ENCODE assay signal across 20 mouse cellular contexts in the genomic region with DNA sequence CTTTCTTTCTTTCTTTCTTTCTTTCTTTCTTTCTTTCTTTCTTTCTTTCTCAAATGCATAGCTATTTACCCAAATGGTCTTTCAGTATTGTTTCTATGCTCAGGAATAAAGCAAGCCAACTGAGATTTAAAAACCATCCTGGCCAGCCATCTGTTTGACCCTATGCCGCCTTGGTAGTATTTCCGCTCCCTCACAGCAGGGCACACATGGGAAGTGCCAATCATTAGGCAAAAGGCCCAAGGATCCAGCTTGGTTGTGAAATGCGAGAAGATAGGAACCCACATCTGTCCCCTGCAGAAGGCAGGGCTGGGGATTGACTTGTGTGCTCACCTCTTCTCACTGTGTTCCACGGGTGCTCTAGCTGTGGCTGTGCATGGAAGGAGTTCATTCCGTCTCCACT.
DNase-seq lines count a peak whose midpoint lies in the region; ATAC-seq and TF ChIP-seq lines count a peak whose summit lies in the region.
"Had no signal": no experiment of that assay in that cellular context is flagged by ENCODE, and none has a peak within 500 bp of the region (broad histone marks: within the 10 kb centered on the region; RNA-seq: fewer than 3 reads in every experiment).

No protein-coding gene starts in this region.

- 0 out of 2 replicates have a peak, but pooled peaks cover 1% of the 10 kb centered on the region for H3K4me1 ChIP-seq in hindbrain, postnatal 0 days (ENCODE audit: insufficient read depth, low read length)
- peaks cover 2% of the 10 kb centered on the region for H3K4me1 ChIP-seq in hindbrain, embryonic 16.5 days (ENCODE audit: control insufficient read depth, insufficient read depth, low read depth, low read length)
- H3K4me1 ChIP-seq: liver, embryonic 15.5 days had no signal

- WGBS in hindbrain, postnatal 0 days: 27% methylated on average over 5 of the region's 5 CpGs
- 26% methylated on average over 5 of the region's 5 CpGs for WGBS in hindbrain, embryonic 16.5 days

- peak; percentile 45 for DNase-seq in hindbrain, postnatal 0 days (ENCODE audit: low spot score)
- DNase-seq in cerebellum, adult 9-10 months: peak; percentile 93
- peak; percentile 54 for DNase-seq in embryo, embryonic 11 days
- DNase-seq in right cerebral cortex, postnatal 10 days (ENCODE audit: low spot score in 2 of 2): no peak
- no peak for DNase-seq in layer of hippocampus, adult 9-11 months
- DNase-seq: gastrocnemius, postnatal 10 days; heart, adult 11 months; heart, postnatal 4 days; kidney, adult 8-10 months; kidney, postnatal 36 days; right cerebral cortex, postnatal 4 days; thymus, adult 2 months had no signal

- H3K36me3 ChIP-seq in hindbrain, postnatal 0 days (ENCODE audit: insufficient read depth, low read length): no peaks in the 10 kb centered on the region
- no peaks in the 10 kb centered on the region for H3K36me3 ChIP-seq in hindbrain, embryonic 16.5 days (ENCODE audit: control insufficient read depth, insufficient read depth, low read length)
- H3K36me3 ChIP-seq: heart, embryonic 15.5 days; limb, embryonic 15.5 days; liver, embryonic 15.5 days had no signal

- TF ChIP-seq CTCF in hindbrain, postnatal 0 days (IDR thresholded peaks at IDR 0.05; ENCODE audit: low read depth): no peak

- no peaks in the 10 kb centered on the region for H3K27me3 ChIP-seq in hindbrain, postnatal 0 days (ENCODE audit: insufficient read depth, low read length)
- H3K27me3 ChIP-seq in hindbrain, embryonic 16.5 days (replicated peaks; ENCODE audit: control insufficient read depth, insufficient read depth, low read length): no peaks in the 10 kb centered on the region
- H3K27me3 ChIP-seq: forebrain, embryonic 13.5 days; heart, embryonic 15.5 days; limb, embryonic 15.5 days; liver, embryonic 15.5 days had no signal

- no peak overlapping the region for H3K4me3 ChIP-seq in hindbrain, postnatal 0 days (ENCODE audit: low read length)
- no peak overlapping the region for H3K4me3 ChIP-seq in hindbrain, embryonic 16.5 days (ENCODE audit: low read length)
- H3K4me3 ChIP-seq: forebrain, embryonic 13.5 days; heart, embryonic 15.5 days; limb, embryonic 15.5 days; liver, embryonic 15.5 days had no signal

- no peak overlapping the region for H3K4me2 ChIP-seq in hindbrain, postnatal 0 days (ENCODE audit: low read depth, low read length)
- H3K4me2 ChIP-seq in hindbrain, embryonic 16.5 days (ENCODE audit: low read length): no peak overlapping the region
- H3K4me2 ChIP-seq: forebrain, embryonic 13.5 days; heart, embryonic 15.5 days; limb, embryonic 15.5 days; liver, embryonic 15.5 days; midbrain, embryonic 11.5 days had no signal

- H3K9me3 ChIP-seq in hindbrain, postnatal 0 days (ENCODE audit: low read length): no peaks in the 10 kb centered on the region
- H3K9me3 ChIP-seq in hindbrain, embryonic 16.5 days (ENCODE audit: control insufficient read depth, low read length): no peaks in the 10 kb centered on the region
- H3K9me3 ChIP-seq: forebrain, embryonic 13.5 days; heart, embryonic 15.5 days; limb, embryonic 15.5 days; liver, embryonic 15.5 days had no signal

- no peak overlapping the region for H3K9ac ChIP-seq in hindbrain, postnatal 0 days (replicated peaks; ENCODE audit: low read length)
- H3K9ac ChIP-seq in hindbrain, embryonic 16.5 days (ENCODE audit: low read depth, low read length): no peak overlapping the region
- H3K9ac ChIP-seq: forebrain, embryonic 13.5 days; heart, embryonic 15.5 days; limb, embryonic 15.5 days; liver, embryonic 15.5 days had no signal

- no peak for ATAC-seq in hindbrain, postnatal 0 days
- no peak for ATAC-seq in hindbrain, embryonic 16.5 days
- ATAC-seq in cerebellum, adult (ENCODE audit: insufficient number of reproducible peaks, low FRiP score, low TSS enrichment): peak; percentile 64; the same call in 1 of the 2 replicates
- ATAC-seq: forebrain, embryonic 13.5 days had no signal

- no peak overlapping the region for H3K27ac ChIP-seq in hindbrain, postnatal 0 days
- no peak overlapping the region for H3K27ac ChIP-seq in hindbrain, embryonic 16.5 days (ENCODE audit: low read depth, low read length)
- H3K27ac ChIP-seq: forebrain, embryonic 13.5 days; heart, embryonic 15.5 days; limb, embryonic 15.5 days; liver, embryonic 15.5 days; macrophage had no signal

Comparison
In these comparisons a context has a peak if more than half of its experiments do, and no peak if none do; other contexts are left out.
1. DNase-seq: peak in hindbrain, postnatal 0 days (single experiment), cerebellum, adult 9-10 months (single experiment) and embryo, embryonic 11 days (single experiment); none in right cerebral cortex, postnatal 10 days (0 of 2) and layer of hippocampus, adult 9-11 months (single experiment).